Mouse (Mus musculus): ENCODE results near the gene Sik2. TPM values are rescaled to one million over a fixed set of nuclear protein-coding genes. Genes with fewer than 3 reads are reported as not detected.

Gene Sik2
- 28.5 TPM for polyA plus RNA-seq (2014; fragmentation: Illumina TruSeq; extraction: RNeasy Lipid Tissue Mini Kit (QIAGEN cat#74804); ENCODE audit: low read depth, low replicate concordance)

DNA sequence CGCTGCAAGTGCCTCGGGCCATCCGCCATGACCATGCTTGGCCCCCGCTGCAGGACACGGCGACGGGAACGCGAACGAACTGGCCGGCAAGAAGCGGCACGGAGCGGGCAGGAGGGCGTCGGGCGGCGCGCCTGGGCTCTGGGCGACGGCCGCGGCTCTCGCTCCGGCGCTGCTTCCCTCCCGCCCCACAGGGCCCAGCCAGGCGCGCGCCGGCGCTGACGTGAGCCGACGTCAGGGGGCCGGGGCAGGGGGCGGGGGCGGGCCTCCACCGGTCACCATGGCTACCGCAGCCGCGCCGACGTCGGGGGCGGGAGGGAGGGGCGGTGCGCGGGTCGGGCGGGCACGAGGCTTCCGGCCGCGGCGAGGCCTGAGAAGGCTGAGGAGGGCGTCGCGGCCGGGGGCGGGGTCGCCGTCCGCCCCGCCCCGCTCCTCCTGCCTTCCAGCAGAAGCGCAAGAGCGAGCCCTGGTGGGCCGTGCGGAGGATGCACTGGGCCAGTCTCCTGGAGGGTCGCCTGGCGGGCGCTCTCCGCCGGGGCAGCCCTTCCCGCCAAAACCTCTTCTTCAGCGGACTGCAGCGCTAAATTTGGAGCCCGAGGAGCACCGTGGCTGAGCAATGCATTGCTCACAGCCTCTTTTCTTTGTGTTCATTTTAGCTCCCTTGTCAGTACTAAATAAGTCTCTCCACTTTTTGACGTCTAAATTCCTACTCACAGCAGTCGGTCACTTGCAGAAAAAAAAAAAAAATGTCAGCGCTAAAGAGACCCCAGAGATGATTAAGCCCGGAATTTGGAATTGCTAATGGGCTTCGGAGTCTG, at the start of gene Sik2:
TSS of gene Sik2 (minus strand) at position 233 of the 815 bp plus-strand sequence.

DNA sequence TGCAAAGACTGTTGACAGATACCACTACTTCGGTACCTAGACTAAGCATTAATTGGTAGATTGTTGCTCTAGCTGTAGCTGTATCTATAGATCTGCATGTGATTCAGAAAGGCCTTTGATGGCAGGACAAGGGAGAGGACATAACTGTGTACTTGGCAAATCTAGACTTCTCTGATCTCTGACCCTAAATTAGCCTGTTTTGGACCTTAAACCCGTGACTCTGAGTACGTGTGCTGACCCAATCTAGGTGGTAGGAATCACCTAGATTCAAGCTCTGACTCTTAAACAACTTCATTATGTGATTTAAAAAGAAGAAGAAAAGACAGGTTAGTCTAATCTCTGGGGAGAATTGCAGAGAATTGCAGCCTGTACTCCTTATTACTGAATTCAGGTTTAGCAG, 163.8 kb downstream of the Sik2 start, which contains the start of gene Ppp2r1b:
TSS of gene Ppp2r1b (plus strand) at position 221 of the 400 bp plus-strand sequence.

Other genes with a start within 250 kb of the Sik2 start
- gene Fdxacb1, start 240.8 kb downstream of the Sik2 start, polyA plus RNA-seq (2014; fragmentation: Illumina TruSeq; extraction: RNeasy Lipid Tissue Mini Kit (QIAGEN cat#74804); ENCODE audit: low read depth, low replicate concordance): 6.0 TPM
- 18.6 TPM for gene Alg9, start 234.1 kb downstream of the Sik2 start, polyA plus RNA-seq (2014; fragmentation: Illumina TruSeq; extraction: RNeasy Lipid Tissue Mini Kit (QIAGEN cat#74804); ENCODE audit: low read depth, low replicate concordance)
- gene 1110032A03Rik, start 233.6 kb downstream of the Sik2 start, polyA plus RNA-seq (2014; fragmentation: Illumina TruSeq; extraction: RNeasy Lipid Tissue Mini Kit (QIAGEN cat#74804); ENCODE audit: low read depth, low replicate concordance): 1,021 TPM
- 126 TPM for gene Ppp2r1b, start 163.8 kb downstream of the Sik2 start, polyA plus RNA-seq (2014; fragmentation: Illumina TruSeq; extraction: RNeasy Lipid Tissue Mini Kit (QIAGEN cat#74804); ENCODE audit: low read depth, low replicate concordance)
- gene Btg4, start 51.8 kb upstream of the Sik2 start, polyA plus RNA-seq (2014; fragmentation: Illumina TruSeq; extraction: RNeasy Lipid Tissue Mini Kit (QIAGEN cat#74804); ENCODE audit: low read depth, low replicate concordance): 50.0 TPM
- 0.94 TPM for gene Layn, start 68.0 kb upstream of the Sik2 start, polyA plus RNA-seq (2014; fragmentation: Illumina TruSeq; extraction: RNeasy Lipid Tissue Mini Kit (QIAGEN cat#74804); ENCODE audit: low read depth, low replicate concordance)
- gene 4833427G06Rik, start 93.0 kb upstream of the Sik2 start, polyA plus RNA-seq (2014; fragmentation: Illumina TruSeq; extraction: RNeasy Lipid Tissue Mini Kit (QIAGEN cat#74804); ENCODE audit: low read depth, low replicate concordance): 206 TPM
- not detected for gene Gm32742, start 156.4 kb upstream of the Sik2 start, polyA plus RNA-seq (2014; fragmentation: Illumina TruSeq; extraction: RNeasy Lipid Tissue Mini Kit (QIAGEN cat#74804); ENCODE audit: low read depth, low replicate concordance)
- gene Pou2af1, start 204.6 kb upstream of the Sik2 start, polyA plus RNA-seq (2014; fragmentation: Illumina TruSeq; extraction: RNeasy Lipid Tissue Mini Kit (QIAGEN cat#74804); ENCODE audit: low read depth, low replicate concordance): 0.76 TPM